8 mouse cellular contexts compared by ENCODE assay signal in the genomic region with DNA sequence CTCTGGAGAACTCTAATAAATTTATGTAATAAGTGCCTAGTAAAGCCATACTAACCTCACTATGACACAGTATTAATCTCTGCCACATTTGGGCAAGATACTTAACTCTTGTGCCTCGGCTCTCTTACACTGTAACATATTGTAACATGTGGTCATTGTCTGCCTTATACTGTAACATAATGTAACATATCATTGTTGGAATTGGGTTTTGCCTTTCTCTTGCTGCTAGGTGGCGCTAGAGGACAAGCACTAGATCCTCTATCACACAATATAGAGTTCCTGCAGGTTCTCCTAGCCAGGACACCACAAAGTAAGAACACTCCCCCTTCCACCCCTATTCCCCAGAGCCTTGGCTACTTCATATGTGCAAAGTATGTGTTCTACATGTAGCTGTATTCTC. TPM values are rescaled to one million over a fixed set of nuclear protein-coding genes. Genes with fewer than 3 reads are reported as not detected.
A peak's percentile ranks its signal among the peaks of the same experiment; 100 is the strongest.
DNase-seq lines count a peak whose midpoint lies in the region; ATAC-seq and TF ChIP-seq lines count a peak whose summit lies in the region.

No protein-coding gene starts in this region.

- peak; percentile 36; the same call in 1 of the 2 replicates for ATAC-seq in liver, embryonic 13.5 days (ENCODE audit: low read depth)
- no peak for ATAC-seq in heart, embryonic 12.5 days (ENCODE audit: insufficient number of reproducible peaks, low FRiP score)

- no peak overlapping the region for H3K27ac ChIP-seq in gastrocnemius, adult 2 months
- no peak overlapping the region for H3K27ac ChIP-seq in liver, embryonic 13.5 days
- H3K27ac ChIP-seq in heart, embryonic 12.5 days (ENCODE audit: poor library complexity, severe bottlenecking), result no peak overlapping the region

- peak; percentile 50 for TF ChIP-seq CTCF in gastrocnemius, adult 2 months (IDR thresholded peaks at IDR 0.05)

- no peaks in the 10 kb centered on the region for H3K9me3 ChIP-seq in liver, embryonic 13.5 days (replicated peaks)
- no peaks in the 10 kb centered on the region for H3K9me3 ChIP-seq in heart, embryonic 12.5 days (replicated peaks)

- H3K9ac ChIP-seq in liver, embryonic 13.5 days, result no peak overlapping the region
- H3K9ac ChIP-seq in heart, embryonic 12.5 days, result no peak overlapping the region

- no peak overlapping the region for H3K4me2 ChIP-seq in liver, embryonic 13.5 days
- H3K4me2 ChIP-seq in heart, embryonic 12.5 days, result no peak overlapping the region

- H3K4me1 ChIP-seq in liver, embryonic 13.5 days (replicated peaks), result no peaks in the 10 kb centered on the region
- H3K4me1 ChIP-seq in heart, embryonic 12.5 days (replicated peaks), result no peaks in the 10 kb centered on the region

- intact Hi-C loops in gastrocnemius, adult 2 months (cut with DNase I), result loop anchor here (1.0 kb wide), 1 partner anchor 156 kb away; no protein-coding TSS in a partner anchor

- WGBS in liver, embryonic 13.5 days (ENCODE audit: insufficient replicate concordance), result 10% methylated on average over 2 of the region's 2 CpGs
- WGBS in heart, embryonic 12.5 days, result 35% methylated on average over 2 of the region's 2 CpGs

- peaks cover 3% of the 10 kb centered on the region; the same call in 1 of the 2 replicates for H3K27me3 ChIP-seq in liver, embryonic 13.5 days
- 0 out of 2 replicates have a peak, but pooled peaks cover 9% of the 10 kb centered on the region for H3K27me3 ChIP-seq in heart, embryonic 12.5 days (replicated peaks)

- H3K36me3 ChIP-seq in liver, embryonic 13.5 days, result no peaks in the 10 kb centered on the region
- H3K36me3 ChIP-seq in heart, embryonic 12.5 days, result no peaks in the 10 kb centered on the region

- no peak for DNase-seq in gastrocnemius, adult 2 months
- no peak for DNase-seq in gastrocnemius, postnatal 10 days
- DNase-seq in right cerebral cortex, postnatal 14 days, result peak; percentile 41
- no peak for DNase-seq in right cerebral cortex, postnatal 36 days (ENCODE audit: low spot score in 2 of 2)
- peak; percentile 30 for DNase-seq in embryo, embryonic 11.5 days (ENCODE audit: low read depth, low spot score)
- DNase-seq in liver, embryonic 13.5 days, result peak; percentile 41
- DNase-seq in thymus, postnatal 10 days (ENCODE audit: low spot score in 2 of 2), result peak; percentile 60 to 82

- H3K4me3 ChIP-seq in gastrocnemius, adult 2 months, result no peak overlapping the region
- H3K4me3 ChIP-seq in liver, embryonic 13.5 days (replicated peaks), result no peak overlapping the region
- no peak overlapping the region for H3K4me3 ChIP-seq in heart, embryonic 12.5 days

RNA-seq across cellular contexts. Expression of a gene that starts 36.2 kb away (rescaled TPM):
- not detected for total RNA-seq in gastrocnemius, adult 2 months (2021)
- under 1 TPM; 0.05 to 0.07 TPM for total RNA-seq in gastrocnemius, postnatal 10 days (2021)
- 0.06 TPM in 2 replicates for polyA plus RNA-seq in liver, embryonic 13.5 days (2015; fragmentation: Nextera tagmentation; extraction: Ambion mirVana)
- 3.0 and 3.6 TPM in 2 replicates for polyA plus RNA-seq in heart, embryonic 12.5 days (2016; fragmentation: Nextera tagmentation; extraction: Ambion mirVana)

Comparison
In these comparisons a context has a peak if more than half of its experiments do, and no peak if none do; other contexts are left out.
1. DNase-seq: peak in right cerebral cortex, postnatal 14 days (single experiment), embryo, embryonic 11.5 days (single experiment), liver, embryonic 13.5 days (single experiment) and thymus, postnatal 10 days (2 of 2); none in gastrocnemius, adult 2 months (single experiment), gastrocnemius, postnatal 10 days (single experiment) and right cerebral cortex, postnatal 36 days (0 of 2).